Mouse (Mus musculus): ENCODE measurements around the gene Tmod1. TPM values are rescaled to one million over a fixed set of nuclear protein-coding genes. Genes with fewer than 3 reads are reported as not detected.

Gene Tmod1
- 2.1 and 3.3 TPM in 2 replicates for polyA plus RNA-seq (2014; fragmentation: Nextera tagmentation; extraction: Ambion mirVana)

DNA sequence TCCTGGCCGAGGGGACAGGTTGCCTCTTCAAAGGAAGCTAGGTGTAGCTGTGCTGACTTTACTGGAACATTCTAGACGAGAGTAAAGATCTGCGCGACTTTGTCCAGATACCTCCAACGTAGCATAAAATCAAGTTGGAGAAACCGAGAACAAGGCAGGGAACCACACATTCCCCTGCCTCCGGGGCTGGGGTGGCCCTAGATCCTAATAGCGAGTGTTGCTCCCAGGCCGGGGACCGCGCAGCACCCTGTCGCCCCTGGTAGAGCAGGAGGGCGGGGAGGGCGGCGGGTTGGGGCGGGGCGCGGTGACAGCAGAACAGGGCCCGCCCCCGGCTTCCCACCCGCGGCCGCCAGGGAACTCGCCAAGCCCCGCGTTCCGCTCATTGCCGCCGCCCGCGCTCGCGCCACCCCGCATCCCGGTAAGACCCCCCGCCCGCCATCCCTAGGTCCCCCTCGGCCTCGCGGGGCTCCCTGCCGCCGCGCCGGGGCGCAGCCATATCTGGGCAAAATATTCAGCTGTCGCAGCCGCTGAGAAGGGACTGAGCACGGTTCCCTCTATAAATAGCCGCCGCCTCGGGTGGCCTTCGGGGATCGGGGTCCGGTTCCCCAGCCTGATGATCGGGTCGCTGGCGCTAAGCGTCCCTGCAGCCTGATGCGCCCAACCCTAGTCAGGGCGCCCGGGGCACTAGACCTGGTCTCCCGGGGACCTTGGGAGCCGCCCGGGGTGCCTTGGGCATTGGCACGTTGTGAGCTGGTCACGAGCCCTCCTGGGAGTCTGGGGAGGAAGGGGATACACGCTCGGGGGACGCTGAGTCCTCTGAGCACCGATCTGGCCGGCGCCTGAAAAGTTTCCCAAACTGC, at the start of gene Tmod1:
Gene Tmod1, plus strand, starts transcription at position 44 of the 860 bp plus-strand sequence.
- Histone ChIP-seq H3K4me2 (ENCODE audit: low read depth, low read length) (peak within 1 kb of the TSS; percentile 98), H3K36me3 (ENCODE audit: control insufficient read depth, insufficient read depth, low read length) (no peaks in the 10 kb centered on the region), H3K27ac (ENCODE audit: low read depth, low read length) (no peak within 1 kb of the TSS), H3K4me3 (ENCODE audit: low read depth, low read length) (peak within 1 kb of the TSS; percentile 50), H3K9me3 (ENCODE audit: control insufficient read depth, low read length) (no peaks in the 10 kb centered on the region), H3K4me1 (ENCODE audit: control insufficient read depth, insufficient read depth, low read length) (peaks cover 4% of the 10 kb centered on the region), H3K27me3 (ENCODE audit: control insufficient read depth, insufficient read depth, low read length) (peaks cover 21% of the 10 kb centered on the region), H3K9ac (replicated peaks; ENCODE audit: low read depth, low read length) (peak within 1 kb of the TSS; percentile 56)
- peak; percentile 75 for ATAC-seq (ENCODE audit: low read depth)
- under 1% methylated on average over 46 of the region's 72 CpGs for WGBS

DNA sequence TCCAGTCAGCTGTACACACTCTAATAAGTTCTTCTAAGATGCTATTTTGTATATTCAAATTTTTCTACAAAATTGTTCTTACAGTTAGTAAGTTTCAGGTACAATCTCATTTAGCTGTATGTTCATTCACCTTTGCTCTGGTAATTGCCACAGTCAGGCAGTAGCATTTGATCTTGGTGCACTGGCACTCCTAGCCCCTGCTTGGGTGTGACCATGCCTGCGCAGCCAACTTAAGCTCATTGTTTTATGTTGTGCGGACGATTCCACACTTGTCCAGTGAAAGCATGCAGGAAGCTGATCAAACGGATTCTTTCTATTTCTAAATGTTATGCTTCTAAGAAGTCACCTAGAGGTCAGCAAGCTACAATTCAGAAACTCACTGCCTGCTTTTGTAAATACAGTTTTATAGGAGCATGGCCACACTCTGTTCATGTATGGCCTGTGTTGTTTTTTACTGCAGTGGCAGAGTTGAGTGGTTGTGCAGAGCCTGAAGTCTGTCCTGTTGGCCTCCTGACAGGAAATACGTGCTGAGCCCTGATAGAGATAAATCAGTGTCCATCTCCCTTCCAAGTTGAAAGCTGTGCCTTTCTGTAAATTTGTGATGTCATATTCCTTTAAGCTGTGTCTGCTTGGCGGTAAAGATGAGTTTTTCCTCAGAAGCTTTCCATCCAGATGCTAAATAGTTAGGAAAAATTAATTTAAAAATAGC, 48.2 kb upstream of the Tmod1 start:
- H3K4me3 ChIP-seq (ENCODE audit: low read depth, low read length) = no peak overlapping the region
- H3K27ac ChIP-seq (ENCODE audit: low read depth, low read length) = no peak overlapping the region
- no peaks in the 10 kb centered on the region for H3K27me3 ChIP-seq (ENCODE audit: control insufficient read depth, insufficient read depth, low read length)
- peaks cover 10% of the 10 kb centered on the region; the same call in 1 of the 2 replicates for H3K36me3 ChIP-seq (ENCODE audit: control insufficient read depth, insufficient read depth, low read length)
- ATAC-seq (ENCODE audit: low read depth) = no peak
- H3K9ac ChIP-seq (replicated peaks; ENCODE audit: low read depth, low read length) = no peak overlapping the region
- H3K4me2 ChIP-seq (ENCODE audit: low read depth, low read length) = no peak overlapping the region
- H3K4me1 ChIP-seq (ENCODE audit: control insufficient read depth, insufficient read depth, low read length) = no peaks in the 10 kb centered on the region
- WGBS = 55% methylated on average over 6 of the region's 6 CpGs
- H3K9me3 ChIP-seq (ENCODE audit: control insufficient read depth, low read length) = no peaks in the 10 kb centered on the region

DNA sequence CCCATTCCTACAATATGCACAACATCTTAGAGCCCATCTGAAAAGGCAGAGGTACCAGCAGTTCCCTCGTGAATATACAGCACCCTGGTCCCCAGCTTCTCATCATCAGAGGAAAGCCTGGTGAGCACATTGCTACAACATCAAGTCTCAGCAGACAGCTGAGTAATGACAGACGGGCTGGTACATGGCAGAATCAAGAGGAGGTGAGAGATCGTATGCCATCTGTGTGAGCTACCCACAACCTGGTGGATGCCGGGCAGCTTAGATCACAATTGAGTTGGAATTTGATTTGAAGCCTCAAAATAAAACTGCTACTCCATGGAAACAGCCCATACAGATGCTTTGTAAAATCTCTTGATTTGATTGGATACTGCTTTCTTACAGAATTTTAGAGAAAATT, 40.2 kb upstream of the Tmod1 start:
- H3K27me3 ChIP-seq (ENCODE audit: control insufficient read depth, insufficient read depth, low read length) = no peaks in the 10 kb centered on the region
- H3K36me3 ChIP-seq (ENCODE audit: control insufficient read depth, insufficient read depth, low read length) = no peaks in the 10 kb centered on the region
- no peak overlapping the region for H3K4me3 ChIP-seq (ENCODE audit: low read depth, low read length)
- no peak overlapping the region for H3K4me2 ChIP-seq (ENCODE audit: low read depth, low read length)
- no peak overlapping the region for H3K9ac ChIP-seq (replicated peaks; ENCODE audit: low read depth, low read length)
- WGBS = 83% methylated on average over 4 of the region's 4 CpGs
- H3K4me1 ChIP-seq (ENCODE audit: control insufficient read depth, insufficient read depth, low read length) = no peaks in the 10 kb centered on the region
- no peak overlapping the region for H3K27ac ChIP-seq (ENCODE audit: low read depth, low read length)
- H3K9me3 ChIP-seq (ENCODE audit: control insufficient read depth, low read length) = no peaks in the 10 kb centered on the region
- ATAC-seq (ENCODE audit: low read depth) = no peak

DNA sequence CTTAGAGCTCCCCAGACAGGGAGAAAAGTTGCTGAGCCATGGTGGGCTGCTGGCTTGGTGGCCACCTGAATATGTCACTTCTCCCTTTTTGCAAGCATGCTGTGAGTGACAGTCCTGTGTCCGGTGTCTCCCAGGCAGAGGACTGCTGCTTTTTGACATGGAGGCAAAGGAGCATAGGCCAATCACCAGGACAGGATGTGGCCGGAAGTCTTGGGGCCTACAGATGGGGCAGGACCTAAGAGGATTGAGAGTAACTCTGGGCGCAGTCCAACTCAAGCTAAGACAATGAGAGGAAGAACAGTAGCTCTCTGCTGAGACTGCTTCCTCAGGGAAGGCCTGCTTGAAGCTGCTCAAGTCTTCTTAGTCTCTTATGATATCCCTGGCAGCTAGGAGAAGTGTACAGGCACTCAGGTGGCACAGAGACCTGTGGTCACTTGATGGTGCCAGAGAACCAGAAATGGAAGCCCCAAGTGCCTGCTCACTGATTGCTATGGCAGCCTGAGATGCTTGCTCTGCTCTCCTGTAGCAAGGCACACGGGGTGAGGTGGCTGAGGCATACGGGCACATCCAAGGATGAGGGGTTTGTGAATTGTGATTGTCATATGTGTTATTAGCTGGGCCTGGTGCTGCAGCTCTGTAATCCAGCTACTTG, 30.5 kb upstream of the Tmod1 start:
- H3K27ac ChIP-seq (ENCODE audit: low read depth, low read length) = no peak overlapping the region
- no peak overlapping the region for H3K4me3 ChIP-seq (ENCODE audit: low read depth, low read length)
- no peaks in the 10 kb centered on the region for H3K4me1 ChIP-seq (ENCODE audit: control insufficient read depth, insufficient read depth, low read length)
- no peak for ATAC-seq (ENCODE audit: low read depth)
- H3K9ac ChIP-seq (replicated peaks; ENCODE audit: low read depth, low read length) = no peak overlapping the region
- H3K27me3 ChIP-seq (ENCODE audit: control insufficient read depth, insufficient read depth, low read length) = no peaks in the 10 kb centered on the region
- H3K36me3 ChIP-seq (ENCODE audit: control insufficient read depth, insufficient read depth, low read length) = peaks cover 9% of the 10 kb centered on the region; the same call in 1 of the 2 replicates
- H3K4me2 ChIP-seq (ENCODE audit: low read depth, low read length) = no peak overlapping the region
- WGBS = 92% methylated on average over 5 of the region's 5 CpGs
- no peaks in the 10 kb centered on the region for H3K9me3 ChIP-seq (ENCODE audit: control insufficient read depth, low read length)

DNA sequence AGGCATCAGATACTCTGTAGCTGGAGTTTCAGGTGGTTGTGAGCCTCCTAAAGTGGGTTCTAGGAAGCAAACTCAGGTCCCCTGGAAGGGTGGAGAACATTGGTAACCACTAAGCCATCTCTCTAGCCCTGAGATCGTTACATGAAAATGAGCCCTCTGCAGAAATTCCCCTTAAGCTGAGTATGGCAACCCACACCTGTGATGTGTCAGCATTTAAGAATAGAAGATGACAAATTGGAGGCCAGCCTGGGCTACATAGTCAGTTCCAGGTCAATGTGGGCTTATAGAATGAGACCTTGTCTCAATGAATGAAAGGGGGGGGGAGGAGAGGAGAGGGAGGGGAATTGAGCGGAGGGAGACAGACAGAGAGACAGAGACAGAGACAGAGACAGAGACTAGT, 27.0 kb upstream of the Tmod1 start:
- Histone ChIP-seq H3K4me2 (ENCODE audit: low read depth, low read length) (no peak overlapping the region), H3K4me1 (ENCODE audit: control insufficient read depth, insufficient read depth, low read length) (no peaks in the 10 kb centered on the region), H3K9ac (replicated peaks; ENCODE audit: low read depth, low read length) (no peak overlapping the region), H3K4me3 (ENCODE audit: low read depth, low read length) (no peak overlapping the region), H3K9me3 (ENCODE audit: control insufficient read depth, low read length) (no peaks in the 10 kb centered on the region), H3K27me3 (ENCODE audit: control insufficient read depth, insufficient read depth, low read length) (no peaks in the 10 kb centered on the region), H3K36me3 (ENCODE audit: control insufficient read depth, insufficient read depth, low read length) (0 out of 2 replicates have a peak, but pooled peaks cover 4% of the 10 kb centered on the region), H3K27ac (ENCODE audit: low read depth, low read length) (no peak overlapping the region)
- ATAC-seq (ENCODE audit: low read depth) = no peak
- WGBS = 88% methylated on average over 2 of the region's 2 CpGs

DNA sequence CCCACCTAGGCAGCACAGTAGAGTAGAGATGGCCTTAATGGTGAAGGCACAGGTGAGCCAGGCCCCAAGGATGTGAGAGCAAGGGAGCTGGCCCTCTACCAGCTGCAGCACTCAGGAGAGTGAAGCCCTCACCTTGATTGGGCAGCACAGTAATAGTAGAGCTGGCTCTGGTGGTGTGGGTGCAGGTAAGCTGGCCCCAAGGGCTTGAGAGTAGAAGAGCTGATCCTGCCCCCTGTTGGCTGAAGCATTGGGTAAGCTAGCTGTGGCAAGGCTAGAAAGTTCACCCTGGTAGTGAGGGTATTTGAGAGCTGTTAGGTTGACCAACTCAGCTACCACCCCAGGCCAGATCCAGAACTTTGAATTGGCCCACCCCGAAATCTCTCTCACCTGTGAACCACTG, 23.1 kb upstream of the Tmod1 start:
- no peak overlapping the region for H3K4me2 ChIP-seq (ENCODE audit: low read depth, low read length)
- WGBS = 88% methylated on average over 1 of the region's 1 CpGs
- no peaks in the 10 kb centered on the region for H3K27me3 ChIP-seq (ENCODE audit: control insufficient read depth, insufficient read depth, low read length)
- no peak overlapping the region for H3K4me3 ChIP-seq (ENCODE audit: low read depth, low read length)
- 0 out of 2 replicates have a peak, but pooled peaks cover 3% of the 10 kb centered on the region for H3K36me3 ChIP-seq (ENCODE audit: control insufficient read depth, insufficient read depth, low read length)
- H3K27ac ChIP-seq (ENCODE audit: low read depth, low read length) = no peak overlapping the region
- H3K9ac ChIP-seq (replicated peaks; ENCODE audit: low read depth, low read length) = no peak overlapping the region
- ATAC-seq (ENCODE audit: low read depth) = no peak
- no peaks in the 10 kb centered on the region for H3K9me3 ChIP-seq (ENCODE audit: control insufficient read depth, low read length)
- H3K4me1 ChIP-seq (ENCODE audit: control insufficient read depth, insufficient read depth, low read length) = no peaks in the 10 kb centered on the region

DNA sequence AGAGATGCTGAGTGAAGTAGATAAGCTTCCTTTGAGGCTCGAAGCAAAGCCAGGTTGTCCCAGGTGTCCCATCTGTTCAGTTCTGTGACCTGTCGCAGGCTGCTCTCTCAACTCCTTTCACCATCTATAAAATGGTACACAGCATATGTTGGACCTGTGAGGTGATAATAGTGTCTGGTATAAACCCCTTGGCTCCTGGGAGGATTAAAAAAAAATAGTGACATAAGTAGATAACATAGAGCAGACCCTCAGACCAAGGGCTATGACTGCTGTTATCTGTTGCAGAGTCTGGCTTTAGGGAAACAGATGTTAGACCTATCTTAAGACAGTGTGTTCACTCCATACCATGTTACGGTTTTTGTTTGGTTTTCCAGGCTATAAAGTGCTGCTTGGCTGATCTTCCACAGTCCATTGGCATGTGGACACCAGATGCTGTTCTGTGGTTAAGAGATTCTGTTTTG, 15.7 kb upstream of the Tmod1 start:
- no peaks in the 10 kb centered on the region for H3K36me3 ChIP-seq (ENCODE audit: control insufficient read depth, insufficient read depth, low read length)
- WGBS = 73% methylated on average over 3 of the region's 3 CpGs
- no peak for ATAC-seq (ENCODE audit: low read depth)
- no peak overlapping the region for H3K9ac ChIP-seq (replicated peaks; ENCODE audit: low read depth, low read length)
- no peaks in the 10 kb centered on the region for H3K9me3 ChIP-seq (ENCODE audit: control insufficient read depth, low read length)
- H3K27ac ChIP-seq (ENCODE audit: low read depth, low read length) = no peak overlapping the region
- no peak overlapping the region for H3K4me2 ChIP-seq (ENCODE audit: low read depth, low read length)
- H3K4me3 ChIP-seq (ENCODE audit: low read depth, low read length) = no peak overlapping the region
- H3K27me3 ChIP-seq (ENCODE audit: control insufficient read depth, insufficient read depth, low read length) = no peaks in the 10 kb centered on the region
- H3K4me1 ChIP-seq (ENCODE audit: control insufficient read depth, insufficient read depth, low read length) = no peaks in the 10 kb centered on the region

DNA sequence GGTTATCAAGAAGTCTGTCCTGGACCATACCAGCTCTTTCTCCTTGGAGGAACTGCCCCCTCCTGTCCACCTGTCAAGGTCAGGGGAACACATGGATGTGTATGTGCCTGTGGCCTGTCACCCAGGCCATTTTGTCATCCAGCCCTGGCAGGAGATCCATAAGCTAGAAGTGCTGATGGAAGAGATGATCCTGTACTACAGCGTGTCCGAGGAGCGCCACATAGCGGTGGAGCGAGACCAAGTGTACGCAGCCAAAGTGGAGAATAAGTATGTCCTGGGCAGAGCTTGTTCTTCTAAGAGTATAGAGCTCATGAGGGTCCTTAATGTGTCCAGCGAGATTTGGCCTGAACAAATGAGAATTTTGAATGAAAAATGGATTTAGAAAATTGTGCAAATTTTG, 12.8 kb upstream of the Tmod1 start:
- Histone ChIP-seq H3K4me1 (ENCODE audit: control insufficient read depth, insufficient read depth, low read length) (no peaks in the 10 kb centered on the region), H3K27ac (ENCODE audit: low read depth, low read length) (no peak overlapping the region), H3K4me2 (ENCODE audit: low read depth, low read length) (no peak overlapping the region), H3K9ac (replicated peaks; ENCODE audit: low read depth, low read length) (no peak overlapping the region), H3K36me3 (ENCODE audit: control insufficient read depth, insufficient read depth, low read length) (no peaks in the 10 kb centered on the region), H3K4me3 (ENCODE audit: low read depth, low read length) (no peak overlapping the region), H3K27me3 (ENCODE audit: control insufficient read depth, insufficient read depth, low read length) (no peaks in the 10 kb centered on the region), H3K9me3 (ENCODE audit: control insufficient read depth, low read length) (no peaks in the 10 kb centered on the region)
- no peak for ATAC-seq (ENCODE audit: low read depth)
- WGBS = 33% methylated on average over 7 of the region's 7 CpGs
